Mouse (Mus musculus): ENCODE results near the gene Zfp637. TPM values are rescaled to one million over a fixed set of nuclear protein-coding genes. Genes with fewer than 3 reads are reported as not detected.

Zfp637 gene
- total RNA-seq, 2 experiments from 2014 or later: 36.1 to 36.6 TPM

Other genes with a start within 250 kb of the Zfp637 start
- under 1 TPM; 0.40 to 0.90 TPM for gene Zfp239, start 20.9 kb downstream of the Zfp637 start, total RNA-seq (2021)
- gene Hnrnpf, start 59.1 kb downstream of the Zfp637 start, total RNA-seq (2021): 10 to 100 TPM; 94.4 to 97.4 TPM
- gene Fxyd4, start 96.5 kb downstream of the Zfp637 start, total RNA-seq (2021): not detected
- under 1 TPM; 0.29 to 0.33 TPM for gene Rasgef1a, start 170.3 kb downstream of the Zfp637 start, total RNA-seq (2021)

Data from gastrocnemius, postnatal 25 days (tissue).